In genomic region chr16:90040771-90041364, GRCm38 (mm10) we compare ENCODE assay signal across 10 mouse cellular contexts.
A peak's percentile ranks its signal among the peaks of the same experiment; 100 is the strongest.
DNase-seq lines count a peak whose midpoint lies in the region; ATAC-seq lines count a peak whose summit lies in the region.
"Had no signal": no experiment of that assay in that cellular context is flagged by ENCODE, and none has a peak within 500 bp of the region (broad histone marks: within the 10 kb centered on the region; RNA-seq: fewer than 3 reads in every experiment).

No protein-coding gene starts in this region.

- no peaks in the 10 kb centered on the region for H3K27me3 ChIP-seq in forebrain, embryonic 13.5 days
- no peaks in the 10 kb centered on the region for H3K27me3 ChIP-seq in forebrain, embryonic 10.5 days (ENCODE audit: poor library complexity, severe bottlenecking)
- H3K27me3 ChIP-seq in hindbrain, embryonic 13.5 days = no peaks in the 10 kb centered on the region
- H3K27me3 ChIP-seq: limb, embryonic 12.5 days had no signal

- no peak overlapping the region for H3K4me2 ChIP-seq in forebrain, embryonic 13.5 days
- no peak overlapping the region for H3K4me2 ChIP-seq in hindbrain, embryonic 13.5 days
- H3K4me2 ChIP-seq: limb, embryonic 12.5 days had no signal

- H3K36me3 ChIP-seq in forebrain, embryonic 13.5 days (ENCODE audit: poor library complexity, severe bottlenecking) = no peaks in the 10 kb centered on the region
- H3K36me3 ChIP-seq in forebrain, embryonic 10.5 days (replicated peaks) = peaks cover 4% of the 10 kb centered on the region; the same call in 1 of the 2 replicates
- H3K36me3 ChIP-seq in hindbrain, embryonic 13.5 days = no peaks in the 10 kb centered on the region

- no peak for DNase-seq in forebrain, embryonic 10.5 days (ENCODE audit: extremely low spot score, low spot score)
- peak; percentile 47 to 56 for DNase-seq in B cell, adult 2 months
- peak; percentile 21 for DNase-seq in naive thymus-derived CD4-positive, alpha-beta T cell, adult 2 months (ENCODE audit: low read depth)
- DNase-seq in urinary bladder, postnatal 36 days (ENCODE audit: low spot score in 2 of 2) = no peak
- no peak for DNase-seq in heart, adult 11 months
- DNase-seq in kidney, adult 18-20 months = no peak
- DNase-seq: adrenal gland, postnatal 10 days had no signal

- peaks cover 21% of the 10 kb centered on the region for H3K4me1 ChIP-seq in forebrain, embryonic 13.5 days
- H3K4me1 ChIP-seq in forebrain, embryonic 10.5 days = no peaks in the 10 kb centered on the region
- H3K4me1 ChIP-seq in hindbrain, embryonic 13.5 days (replicated peaks) = peaks cover 36% of the 10 kb centered on the region

- H3K4me3 ChIP-seq in forebrain, embryonic 13.5 days = no peak overlapping the region
- no peak overlapping the region for H3K4me3 ChIP-seq in forebrain, embryonic 10.5 days
- no peak overlapping the region for H3K4me3 ChIP-seq in hindbrain, embryonic 13.5 days
- H3K4me3 ChIP-seq: limb, embryonic 12.5 days had no signal

- 68% methylated on average over 8 of the region's 8 CpGs for WGBS in forebrain, embryonic 13.5 days
- WGBS in forebrain, embryonic 10.5 days = 82% methylated on average over 8 of the region's 8 CpGs
- 47% methylated on average over 8 of the region's 8 CpGs for WGBS in hindbrain, embryonic 13.5 days

- peak overlapping the region; percentile 14; the same call in 1 of the 2 replicates for H3K27ac ChIP-seq in forebrain, embryonic 13.5 days
- H3K27ac ChIP-seq in forebrain, embryonic 10.5 days = no peak overlapping the region
- peak overlapping the region; percentile 44; the same call in 1 of the 2 replicates for H3K27ac ChIP-seq in hindbrain, embryonic 13.5 days
- H3K27ac ChIP-seq: limb, embryonic 12.5 days had no signal

- H3K9me3 ChIP-seq in forebrain, embryonic 13.5 days (replicated peaks) = no peaks in the 10 kb centered on the region
- no peaks in the 10 kb centered on the region for H3K9me3 ChIP-seq in forebrain, embryonic 10.5 days
- H3K9me3 ChIP-seq in hindbrain, embryonic 13.5 days = no peaks in the 10 kb centered on the region
- H3K9me3 ChIP-seq: limb, embryonic 12.5 days had no signal

- ATAC-seq in forebrain, embryonic 13.5 days = peak; percentile 87
- peak; percentile 62 for ATAC-seq in hindbrain, embryonic 13.5 days (ENCODE audit: low FRiP score)

- no peak overlapping the region for H3K9ac ChIP-seq in forebrain, embryonic 13.5 days
- no peak overlapping the region for H3K9ac ChIP-seq in hindbrain, embryonic 13.5 days
- H3K9ac ChIP-seq: limb, embryonic 12.5 days had no signal

Comparison
In these comparisons a context has a peak if more than half of its experiments do, and no peak if none do; other contexts are left out.
1. DNase-seq: peak in B cell, adult 2 months (2 of 2) and naive thymus-derived CD4-positive, alpha-beta T cell, adult 2 months (single experiment); none in forebrain, embryonic 10.5 days (single experiment), urinary bladder, postnatal 36 days (0 of 2), heart, adult 11 months (single experiment) and kidney, adult 18-20 months (single experiment).